Mouse (Mus musculus) cortical plate, adult 2 months (tissue): ENCODE measurements around the gene Fth1. TPM values are rescaled to one million over a fixed set of nuclear protein-coding genes. Genes with fewer than 3 reads are reported as not detected.
A peak's percentile ranks its signal among the peaks of the same experiment; 100 is the strongest.
"Not testable (repeated sequence)": the region's sequence is repeated elsewhere in the genome, so short reads cannot be mapped to it uniquely, and the experiment has no call there.

Source experiments
- H3K27ac ChIP-seq: fragments of 200-500 bp; 2 replicates; pipeline ENCODE4 v1.5.1; 2012; ENCODE audit warnings: low read length, control low read depth, inconsistent platforms; ENCODE audit not compliant: insufficient read depth
- H3K4me1 ChIP-seq: fragments of 200-500 bp; 2 replicates; pipeline ENCODE4 v1.6.1; 2011; ENCODE audit warnings: low read length; ENCODE audit not compliant: control insufficient read depth, insufficient read depth
- H3K4me3 ChIP-seq: fragments of 200-500 bp; 2 replicates; pipeline ENCODE4 v1.5.1; 2011; ENCODE audit warnings: mild to moderate bottlenecking, low read length, control low read depth; ENCODE audit not compliant: insufficient read depth
- CTCF ChIP-seq: fragments of 200-500 bp; IDR thresholded peaks from 2 replicates; pipeline ENCODE4 v1.5.1; 2011; ENCODE audit warnings: mild to moderate bottlenecking, control low read depth, low read length; ENCODE audit not compliant: insufficient read depth; ENCODE audit errors: extremely low read depth
- POLR2A ChIP-seq: fragments of 200-500 bp; IDR thresholded peaks from 2 replicates; pipeline ENCODE4 v1.6.1; 2011; ENCODE audit warnings: mild to moderate bottlenecking, low read length, control low read depth; ENCODE audit not compliant: insufficient read depth; ENCODE audit errors: extremely low read depth
- polyA plus RNA-seq: library from polyadenylated mRNA; depleted of rRNA; stranded (reverse); fragments of >200 nt; gene quantifications from 2 replicates; pipeline ENCODE4 v1.2.3, GENCODE M21; 2012

Fth1 gene
- polyA plus RNA-seq, 1 experiment: 6,156 TPM

DNA sequence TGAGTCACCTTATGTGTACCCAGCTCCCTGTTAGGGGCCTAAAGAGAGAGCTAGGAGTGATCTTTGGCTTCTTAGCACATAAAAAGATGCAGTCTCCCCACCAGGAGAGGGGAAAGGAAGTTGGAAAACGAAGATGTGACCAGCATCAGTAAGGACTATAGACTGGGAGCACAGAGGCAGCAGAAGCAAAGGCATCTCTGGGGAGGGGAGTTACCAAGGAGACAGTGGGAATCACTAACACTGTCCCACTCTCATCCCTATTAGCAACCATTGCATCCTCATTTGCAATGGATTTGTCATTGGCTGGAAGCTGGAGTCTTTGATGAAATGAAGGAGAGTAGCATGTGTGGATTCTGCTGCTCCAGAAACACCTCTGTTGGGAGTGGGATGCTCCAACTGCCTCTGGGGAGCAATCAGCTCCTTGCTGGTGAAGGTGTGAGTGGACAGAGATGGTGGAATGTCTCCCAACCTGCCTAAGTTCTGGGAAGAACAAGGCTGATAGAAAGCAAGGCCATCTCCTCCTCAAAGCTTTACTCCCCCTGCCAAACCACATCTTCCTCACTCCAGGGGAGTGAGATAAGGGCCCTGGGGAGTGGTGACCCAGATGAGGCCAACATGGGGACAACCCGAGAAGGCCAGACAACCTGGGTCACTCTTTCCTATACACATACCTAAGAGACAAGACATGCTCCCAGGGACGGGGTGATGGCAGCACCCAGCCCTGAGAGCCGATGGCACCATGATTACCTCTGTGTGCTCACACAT lies 23.6 kb upstream of the Fth1 start:
- Histone ChIP-seq H3K27ac (no peak overlapping the region), H3K4me1 (peaks cover 7% of the 10 kb centered on the region; the same call in 1 of the 2 replicates), H3K4me3 (no peak overlapping the region)
- TF ChIP-seq CTCF: no peak
- no peak for TF ChIP-seq POLR2A

DNA sequence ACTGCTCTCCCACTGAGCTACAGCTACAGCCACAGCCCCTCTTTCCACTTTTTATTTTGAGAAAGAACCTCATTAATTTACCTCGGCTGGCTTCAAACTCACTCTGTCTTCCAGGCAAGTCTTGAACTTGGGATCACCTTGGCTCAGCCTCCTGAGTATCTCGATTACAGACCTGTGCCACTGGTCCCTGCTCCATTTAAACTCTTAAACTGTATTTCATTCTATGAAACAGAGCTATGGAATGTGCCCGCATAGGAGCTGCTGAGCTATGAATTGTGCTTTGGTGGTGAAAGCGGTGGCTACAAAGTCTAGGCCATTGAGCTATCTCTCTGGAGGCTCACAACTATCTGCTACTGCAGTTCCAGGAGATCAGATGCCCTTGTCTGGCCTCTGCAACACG lies 22.4 kb upstream of the Fth1 start:
- Histone ChIP-seq H3K4me1 (peaks cover 7% of the 10 kb centered on the region; the same call in 1 of the 2 replicates), H3K4me3 (no peak overlapping the region), H3K27ac (no peak overlapping the region)
- TF ChIP-seq POLR2A: no peak
- no peak for TF ChIP-seq CTCF

DNA sequence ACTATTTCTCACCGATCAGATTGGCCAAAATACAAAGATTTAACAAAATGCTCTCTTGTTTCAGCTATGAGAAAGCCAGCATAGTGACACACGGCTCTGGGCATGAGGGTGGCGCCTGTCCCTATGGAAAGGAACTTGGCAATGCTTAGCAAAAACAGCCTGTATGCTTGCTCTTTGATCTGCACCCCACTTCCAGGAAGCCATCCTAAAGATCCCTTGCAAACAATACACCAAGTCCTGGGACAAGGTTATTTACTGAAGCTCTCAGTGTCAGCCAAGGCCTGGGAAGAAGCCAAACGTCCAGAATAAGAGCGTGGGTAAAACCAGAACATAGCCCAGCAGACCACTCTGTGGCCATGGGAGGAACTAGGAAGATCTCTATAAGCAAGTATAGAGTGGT lies 19.6 kb upstream of the Fth1 start:
- no peak overlapping the region for H3K4me3 ChIP-seq
- TF ChIP-seq POLR2A: no peak
- H3K4me1 ChIP-seq: peaks cover 10% of the 10 kb centered on the region
- H3K27ac ChIP-seq: no peak overlapping the region

DNA sequence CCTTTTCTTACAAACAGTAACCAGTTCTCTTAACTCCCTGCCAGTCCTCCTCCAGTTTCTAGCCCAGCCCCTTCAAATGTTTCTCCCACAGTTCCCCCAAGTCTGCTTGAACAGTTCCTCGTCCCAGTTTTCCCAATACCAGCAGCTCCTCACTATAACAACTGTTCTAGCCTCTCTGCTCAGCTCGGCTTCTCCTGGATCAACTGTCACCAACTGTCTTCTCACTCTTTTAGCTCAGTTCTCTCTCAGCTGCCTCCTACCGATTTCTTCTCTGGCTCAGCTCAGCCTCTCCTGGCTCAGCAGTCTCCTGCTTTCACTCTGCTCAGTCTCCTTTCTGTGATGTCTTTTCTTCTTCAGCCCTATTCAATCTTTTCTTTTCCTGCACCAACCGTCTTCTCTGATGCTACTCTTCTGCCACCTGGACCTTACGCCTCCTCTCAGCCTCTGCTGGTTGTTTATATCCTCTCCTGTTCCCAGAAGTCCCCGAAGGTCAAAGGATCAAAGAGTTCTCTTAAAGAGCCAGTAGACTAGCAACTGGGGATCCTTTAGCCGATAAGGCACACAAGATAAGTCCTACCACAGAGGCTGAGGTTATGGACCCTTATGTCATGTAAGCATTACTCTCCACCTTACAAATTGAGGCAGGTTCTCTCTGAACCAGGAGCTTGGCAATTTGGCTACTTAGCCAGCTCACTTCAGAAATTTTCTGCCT lies 16.0 kb upstream of the Fth1 start:
- peak overlapping the region; percentile 74 for H3K27ac ChIP-seq
- H3K4me3 ChIP-seq: no peak overlapping the region
- H3K4me1 ChIP-seq: peaks cover 16% of the 10 kb centered on the region
- 0 out of 2 replicates have a peak, but pooled peaks have one; percentile 21 for TF ChIP-seq POLR2A
- no peak for TF ChIP-seq CTCF

DNA sequence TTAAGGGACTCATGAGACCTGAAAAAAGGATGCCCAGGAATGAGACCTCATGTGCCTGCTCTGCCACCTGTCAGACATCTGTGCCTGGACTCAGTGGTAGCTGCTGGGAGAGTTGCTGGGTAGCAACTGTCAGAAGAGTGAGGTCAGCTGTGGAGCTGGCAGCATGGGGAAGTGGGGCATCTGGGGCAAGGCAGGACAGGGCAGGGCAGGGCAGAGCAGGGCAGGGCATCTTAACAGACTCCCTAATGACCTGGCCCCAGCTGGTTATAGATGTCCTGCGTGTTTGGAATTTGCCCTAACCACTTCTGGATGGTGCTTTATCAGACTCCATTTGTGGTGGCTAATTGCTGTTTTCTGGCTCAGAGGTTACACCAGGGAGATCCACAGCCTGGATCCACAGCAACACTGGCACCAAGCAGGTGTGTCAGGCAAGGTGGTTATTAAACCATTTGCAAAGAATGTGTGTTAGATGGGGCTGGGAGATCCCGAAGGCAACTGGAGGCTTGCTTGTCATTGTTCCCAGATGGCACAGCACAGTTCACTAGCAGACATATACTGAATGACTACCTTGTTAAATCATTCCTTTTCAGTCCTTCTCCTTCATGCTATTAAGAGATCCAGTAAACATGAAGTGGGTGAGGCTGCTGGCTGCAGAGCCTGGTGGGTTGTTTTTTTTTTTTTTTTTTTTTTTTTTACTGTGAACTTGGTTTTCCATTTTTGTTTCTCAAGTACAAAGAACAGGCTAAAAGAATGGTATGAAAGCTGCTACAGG lies 14.1 kb upstream of the Fth1 start:
- no peak overlapping the region for H3K4me3 ChIP-seq
- no peak for TF ChIP-seq CTCF
- 0 out of 2 replicates have a peak, but pooled peaks have one; percentile 12 for TF ChIP-seq POLR2A
- peaks cover 16% of the 10 kb centered on the region for H3K4me1 ChIP-seq
- no peak overlapping the region for H3K27ac ChIP-seq

DNA sequence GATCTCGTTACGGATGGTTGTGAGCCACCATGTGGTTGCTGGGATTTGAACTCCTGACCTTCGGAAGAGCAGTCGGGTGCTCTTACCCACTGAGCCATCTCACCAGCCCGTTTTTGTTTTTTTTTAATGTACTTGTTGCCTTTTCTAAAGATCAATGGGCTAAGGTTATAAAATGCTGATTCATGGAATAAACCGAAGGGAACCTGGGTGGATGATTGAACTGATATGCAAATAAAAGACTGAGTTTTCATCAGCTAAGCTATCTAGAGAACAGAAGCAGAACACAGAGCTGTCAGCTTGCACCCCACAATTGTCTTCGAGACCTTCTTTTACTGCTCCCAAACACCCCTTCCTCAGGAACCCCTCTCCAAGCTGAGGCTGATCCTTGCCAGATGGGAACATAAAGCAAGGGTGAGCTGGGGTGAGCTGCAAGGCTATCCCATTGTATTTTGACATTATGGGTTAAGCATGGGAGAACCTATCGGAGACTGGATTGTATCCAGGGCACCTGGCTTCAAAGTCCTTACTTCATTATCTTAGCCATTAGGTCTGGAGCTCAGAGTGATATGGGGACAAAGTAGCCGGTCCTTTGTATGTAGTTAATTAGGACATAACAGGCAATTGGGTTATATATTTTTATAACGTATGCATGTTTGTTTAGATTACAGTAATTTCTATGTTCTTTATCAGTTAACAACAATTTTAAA lies 12.2 kb upstream of the Fth1 start:
- Histone ChIP-seq H3K27ac (no peak overlapping the region), H3K4me1 (peaks cover 16% of the 10 kb centered on the region), H3K4me3 (no peak overlapping the region)
- TF ChIP-seq POLR2A (no peak), CTCF (no peak)

DNA sequence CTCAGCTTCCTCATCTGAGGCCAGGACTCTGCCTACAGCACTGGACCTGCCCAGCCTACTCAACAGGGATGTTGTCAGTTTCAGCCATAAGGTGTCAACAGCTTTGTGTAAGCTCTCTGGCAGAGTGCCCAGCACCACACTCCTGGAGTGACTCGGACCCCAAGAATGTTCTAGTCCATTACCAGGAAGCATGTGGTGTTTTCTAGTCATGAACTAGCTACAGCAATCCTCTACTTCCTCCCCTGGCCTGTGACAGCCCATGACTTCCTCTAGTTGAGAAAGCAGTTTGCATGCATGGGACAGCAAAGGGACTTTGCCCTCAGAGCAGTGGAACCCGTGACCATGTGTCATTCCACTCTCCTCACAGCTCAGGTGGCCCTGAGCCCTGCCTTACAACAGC lies 5.5 kb upstream of the Fth1 start:
- not testable (repeated sequence) for H3K27ac ChIP-seq, H3K4me1 ChIP-seq, H3K4me3 ChIP-seq

DNA sequence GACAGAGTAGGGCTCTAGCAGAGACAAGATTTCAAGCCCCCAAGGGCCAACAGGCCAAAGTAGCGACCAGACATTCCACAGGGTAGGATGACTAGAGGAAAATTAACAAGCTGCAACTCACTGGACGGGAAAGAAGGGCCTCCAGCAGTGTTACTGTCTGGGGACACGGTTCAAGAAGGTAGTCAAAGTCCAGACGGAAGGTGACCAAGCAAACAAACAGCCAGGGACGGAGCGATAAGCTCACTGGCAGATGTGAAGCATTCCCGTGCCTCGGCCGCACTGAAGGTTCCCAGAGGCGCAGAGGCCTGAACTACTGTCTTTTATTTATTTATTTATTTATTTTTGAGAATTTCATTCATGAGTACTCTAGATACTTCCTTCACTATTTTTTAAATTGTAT lies 3.3 kb upstream of the Fth1 start:
- Histone ChIP-seq H3K27ac (no peak overlapping the region), H3K4me1 (peaks cover 5% of the 10 kb centered on the region), H3K4me3 (no peak overlapping the region)
- TF ChIP-seq CTCF (no peak), POLR2A (no peak)

DNA sequence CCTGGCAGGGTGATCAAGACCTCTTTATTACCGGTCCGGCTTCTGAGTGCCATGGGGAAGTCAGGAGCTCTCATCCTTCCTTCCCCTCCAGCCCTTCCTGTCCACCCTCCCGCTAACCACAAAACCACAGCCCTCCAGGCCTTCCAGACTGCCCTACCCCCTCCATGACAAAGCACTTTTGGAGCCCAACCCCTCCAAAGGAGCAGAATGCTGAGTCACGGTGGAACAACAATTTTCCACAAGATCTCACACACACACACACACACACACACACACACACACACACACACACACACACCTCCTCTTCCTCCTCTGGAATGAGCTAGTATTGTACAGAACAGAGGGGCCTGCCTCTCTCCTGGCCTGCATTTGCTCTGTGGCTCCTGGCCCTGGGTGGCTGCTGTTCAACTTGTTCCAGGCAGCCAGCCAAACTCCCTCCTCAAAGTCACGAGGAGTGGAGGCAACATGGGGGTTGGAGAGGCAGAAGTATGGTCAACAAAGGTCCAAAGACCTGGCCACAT lies 1.9 kb upstream of the Fth1 start:
- Histone ChIP-seq H3K27ac (peak overlapping the region; percentile 79), H3K4me3 (no peak overlapping the region), H3K4me1 (peaks cover 5% of the 10 kb centered on the region)
- TF ChIP-seq CTCF (no peak), POLR2A (0 out of 2 replicates have a peak, but pooled peaks have one; percentile 13)
